Mouse (Mus musculus) megakaryocyte progenitor cell, adult 5-6 weeks (primary cell): ENCODE measurements at regions not wholly inside any gene's neighbourhood (a gene's known extent, or its start where the extent isn't known, plus 50 kb on each side); places are given as distances from the start of the nearest gene placed in this dataset.

Source experiments
- ATAC-seq: replicated peaks from 2 replicates; pipeline ENCODE4 v1.8.0; 2016; ENCODE audit warnings: mild to moderate bottlenecking, moderate TSS enrichment, inconsistent platforms; ENCODE audit not compliant: poor library complexity

- no peak for ATAC-seq
These were observed 231.6 kb downstream of the Fzd1 start for GRCm38 (mm10) chr5:4526042-4526815.

- no peak for ATAC-seq
These were observed 257.2 kb downstream of the Fzd1 start for GRCm38 (mm10) chr5:4500599-4500998.

GRCm38 (mm10) chr5:4499036-4499435, 258.8 kb downstream of the Fzd1 start:
- ATAC-seq = no peak

- no peak for ATAC-seq
These were observed 259.4 kb downstream of the Fzd1 start for GRCm38 (mm10) chr5:4498425-4498824.

- peak; percentile 24 for ATAC-seq
These were observed 261.0 kb downstream of the Fzd1 start for GRCm38 (mm10) chr5:4496907-4497200.

- no peak; the same call in 1 of the 2 replicates for ATAC-seq
These were observed 261.5 kb downstream of the Fzd1 start for GRCm38 (mm10) chr5:4496132-4496906.

- no peak for ATAC-seq
These were observed 262.4 kb downstream of the Fzd1 start for GRCm38 (mm10) chr5:4495482-4495881.

- no peak for ATAC-seq
These were observed 271.3 kb downstream of the Fzd1 start for GRCm38 (mm10) chr5:4486391-4487132.

GRCm38 (mm10) chr5:4485542-4486390, 272.1 kb downstream of the Fzd1 start:
- no peak for ATAC-seq

- no peak for ATAC-seq
These were observed 273.1 kb downstream of the Fzd1 start for GRCm38 (mm10) chr5:4484780-4485179.

GRCm38 (mm10) chr5:4484151-4484550, 273.7 kb downstream of the Fzd1 start:
- ATAC-seq = no peak

- peak; percentile 58 for ATAC-seq
These were observed 282.1 kb downstream of the Mterf1b start for GRCm38 (mm10) chr5:4474255-4474654.
